Mouse (Mus musculus): ENCODE measurements around the gene Zp3r. TPM values are rescaled to one million over a fixed set of nuclear protein-coding genes. Genes with fewer than 3 reads are reported as not detected.

Gene Zp3r
- polyA plus RNA-seq, 1 experiment from 2014 or later = not detected

GRCm38 (mm10) chr1:130596291-130596690 is 33.1 kb downstream of the Zp3r start:
- WGBS = 93% methylated on average over 2 of the region's 2 CpGs

GRCm38 (mm10) chr1:130588659-130589058 is 40.8 kb downstream of the Zp3r start:
- Histone ChIP-seq H3K9ac (ENCODE audit: low read depth, low read length) (no peak overlapping the region), H3K4me2 (replicated peaks; ENCODE audit: low read depth, low read length) (no peak overlapping the region), H3K4me1 (ENCODE audit: control insufficient read depth, insufficient read depth, low read length) (no peaks in the 10 kb centered on the region), H3K4me3 (ENCODE audit: low read length) (no peak overlapping the region), H3K27ac (ENCODE audit: low read depth, low read length) (no peak overlapping the region), H3K9me3 (ENCODE audit: control insufficient read depth, low read length) (no peaks in the 10 kb centered on the region), H3K36me3 (ENCODE audit: control insufficient read depth, insufficient read depth, low read length) (no peaks in the 10 kb centered on the region), H3K27me3 (ENCODE audit: control insufficient read depth, insufficient read depth, low read length) (no peaks in the 10 kb centered on the region)
- WGBS = 82% methylated on average over 9 of the region's 9 CpGs
- no peak for ATAC-seq (ENCODE audit: low FRiP score, low TSS enrichment)

More at GRCm38 (mm10) chr1:130596291-130596690, 33.1 kb downstream of the Zp3r start:
- H3K36me3 ChIP-seq (ENCODE audit: control insufficient read depth, insufficient read depth, low read length) = no peaks in the 10 kb centered on the region
- no peaks in the 10 kb centered on the region for H3K27me3 ChIP-seq (ENCODE audit: control insufficient read depth, insufficient read depth, low read length)
- H3K27ac ChIP-seq (ENCODE audit: low read depth, low read length) = no peak overlapping the region
- no peak overlapping the region for H3K4me3 ChIP-seq (ENCODE audit: low read length)
- no peak for ATAC-seq (ENCODE audit: low FRiP score, low TSS enrichment)
- no peak overlapping the region for H3K9ac ChIP-seq (ENCODE audit: low read depth, low read length)
- H3K4me1 ChIP-seq (ENCODE audit: control insufficient read depth, insufficient read depth, low read length) = no peaks in the 10 kb centered on the region
- no peak overlapping the region for H3K4me2 ChIP-seq (replicated peaks; ENCODE audit: low read depth, low read length)
- no peaks in the 10 kb centered on the region for H3K9me3 ChIP-seq (ENCODE audit: control insufficient read depth, low read length)

GRCm38 (mm10) chr1:130576389-130576788 is 53.0 kb downstream of the Zp3r start:
- 80% methylated on average over 4 of the region's 4 CpGs for WGBS
- ATAC-seq (ENCODE audit: low FRiP score, low TSS enrichment) = no peak
- Histone ChIP-seq H3K27ac (ENCODE audit: low read depth, low read length) (no peak overlapping the region), H3K9me3 (ENCODE audit: control insufficient read depth, low read length) (no peaks in the 10 kb centered on the region), H3K4me2 (replicated peaks; ENCODE audit: low read depth, low read length) (no peak overlapping the region), H3K27me3 (ENCODE audit: control insufficient read depth, insufficient read depth, low read length) (no peaks in the 10 kb centered on the region), H3K4me1 (ENCODE audit: control insufficient read depth, insufficient read depth, low read length) (no peaks in the 10 kb centered on the region), H3K36me3 (ENCODE audit: control insufficient read depth, insufficient read depth, low read length) (no peaks in the 10 kb centered on the region), H3K4me3 (ENCODE audit: low read length) (no peak overlapping the region), H3K9ac (ENCODE audit: low read depth, low read length) (no peak overlapping the region)

- Histone ChIP-seq H3K36me3 (ENCODE audit: control insufficient read depth, insufficient read depth, low read length) (no peaks in the 10 kb centered on the region), H3K27ac (ENCODE audit: low read depth, low read length) (no peak overlapping the region)
- no peak for ATAC-seq (ENCODE audit: low FRiP score, low TSS enrichment)
Observed at GRCm38 (mm10) chr1:130575962-130576361, 53.5 kb downstream of the Zp3r start.

GRCm38 (mm10) chr1:130551407-130552249 is 77.8 kb downstream of the Zp3r start:
- Histone ChIP-seq H3K27me3 (ENCODE audit: control insufficient read depth, insufficient read depth, low read length) (no peaks in the 10 kb centered on the region), H3K9ac (ENCODE audit: low read depth, low read length) (no peak overlapping the region), H3K9me3 (ENCODE audit: control insufficient read depth, low read length) (no peaks in the 10 kb centered on the region), H3K36me3 (ENCODE audit: control insufficient read depth, insufficient read depth, low read length) (no peaks in the 10 kb centered on the region), H3K4me2 (replicated peaks; ENCODE audit: low read depth, low read length) (no peak overlapping the region), H3K4me1 (ENCODE audit: control insufficient read depth, insufficient read depth, low read length) (no peaks in the 10 kb centered on the region), H3K4me3 (ENCODE audit: low read length) (no peak overlapping the region), H3K27ac (ENCODE audit: low read depth, low read length) (no peak overlapping the region)
- 85% methylated on average over 5 of the region's 5 CpGs for WGBS
- ATAC-seq (ENCODE audit: low FRiP score, low TSS enrichment) = no peak

More at GRCm38 (mm10) chr1:130575962-130576361, 53.5 kb downstream of the Zp3r start:
- Histone ChIP-seq H3K4me3 (ENCODE audit: low read length) (no peak overlapping the region), H3K9me3 (ENCODE audit: control insufficient read depth, low read length) (no peaks in the 10 kb centered on the region), H3K4me2 (replicated peaks; ENCODE audit: low read depth, low read length) (no peak overlapping the region), H3K27me3 (ENCODE audit: control insufficient read depth, insufficient read depth, low read length) (no peaks in the 10 kb centered on the region), H3K4me1 (ENCODE audit: control insufficient read depth, insufficient read depth, low read length) (no peaks in the 10 kb centered on the region), H3K9ac (ENCODE audit: low read depth, low read length) (no peak overlapping the region)

- Histone ChIP-seq H3K4me2 (replicated peaks; ENCODE audit: low read depth, low read length) (no peak overlapping the region; the same call in 1 of the 2 replicates), H3K9ac (ENCODE audit: low read depth, low read length) (no peak overlapping the region), H3K27ac (ENCODE audit: low read depth, low read length) (no peak overlapping the region), H3K27me3 (ENCODE audit: control insufficient read depth, insufficient read depth, low read length) (no peaks in the 10 kb centered on the region), H3K9me3 (ENCODE audit: control insufficient read depth, low read length) (no peaks in the 10 kb centered on the region), H3K36me3 (ENCODE audit: control insufficient read depth, insufficient read depth, low read length) (no peaks in the 10 kb centered on the region), H3K4me1 (ENCODE audit: control insufficient read depth, insufficient read depth, low read length) (no peaks in the 10 kb centered on the region), H3K4me3 (ENCODE audit: low read length) (no peak overlapping the region)
- peak; percentile 28; the same call in 1 of the 2 replicates for ATAC-seq (ENCODE audit: low FRiP score, low TSS enrichment)
- 58% methylated on average over 19 of the region's 19 CpGs for WGBS
Observed at GRCm38 (mm10) chr1:130550242-130551167, 78.9 kb downstream of the Zp3r start.

- no peak overlapping the region for H3K27ac ChIP-seq (ENCODE audit: low read depth, low read length)
- H3K4me2 ChIP-seq (replicated peaks; ENCODE audit: low read depth, low read length) = no peak overlapping the region
- H3K9ac ChIP-seq (ENCODE audit: low read depth, low read length) = no peak overlapping the region
- H3K36me3 ChIP-seq (ENCODE audit: control insufficient read depth, insufficient read depth, low read length) = no peaks in the 10 kb centered on the region
- no peaks in the 10 kb centered on the region for H3K27me3 ChIP-seq (ENCODE audit: control insufficient read depth, insufficient read depth, low read length)
- no peaks in the 10 kb centered on the region for H3K9me3 ChIP-seq (ENCODE audit: control insufficient read depth, low read length)
- no peak for ATAC-seq (ENCODE audit: low FRiP score, low TSS enrichment)
- H3K4me1 ChIP-seq (ENCODE audit: control insufficient read depth, insufficient read depth, low read length) = no peaks in the 10 kb centered on the region
- WGBS = 61% methylated on average over 6 of the region's 6 CpGs
- H3K4me3 ChIP-seq (ENCODE audit: low read length) = no peak overlapping the region
Observed at GRCm38 (mm10) chr1:130549698-130550097, 79.7 kb downstream of the Zp3r start.

GRCm38 (mm10) chr1:130549160-130549559 is 80.3 kb downstream of the Zp3r start:
- no peak overlapping the region for H3K4me3 ChIP-seq (ENCODE audit: low read length)
- H3K9me3 ChIP-seq (ENCODE audit: control insufficient read depth, low read length) = no peaks in the 10 kb centered on the region
- H3K4me2 ChIP-seq (replicated peaks; ENCODE audit: low read depth, low read length) = no peak overlapping the region
- H3K27ac ChIP-seq (ENCODE audit: low read depth, low read length) = no peak overlapping the region
- H3K9ac ChIP-seq (ENCODE audit: low read depth, low read length) = no peak overlapping the region
- ATAC-seq (ENCODE audit: low FRiP score, low TSS enrichment) = no peak
- H3K36me3 ChIP-seq (ENCODE audit: control insufficient read depth, insufficient read depth, low read length) = no peaks in the 10 kb centered on the region
- H3K27me3 ChIP-seq (ENCODE audit: control insufficient read depth, insufficient read depth, low read length) = no peaks in the 10 kb centered on the region
- no peaks in the 10 kb centered on the region for H3K4me1 ChIP-seq (ENCODE audit: control insufficient read depth, insufficient read depth, low read length)
- 67% methylated on average over 7 of the region's 7 CpGs for WGBS

Measured in kidney, embryonic 14.5 days (tissue).